Mouse (Mus musculus): ENCODE results near the gene Myl6b.
"Not testable (repeated sequence)": the region's sequence is repeated elsewhere in the genome, so short reads cannot be mapped to it uniquely, and the experiment has no call there.

Gene Myl6b

DNA sequence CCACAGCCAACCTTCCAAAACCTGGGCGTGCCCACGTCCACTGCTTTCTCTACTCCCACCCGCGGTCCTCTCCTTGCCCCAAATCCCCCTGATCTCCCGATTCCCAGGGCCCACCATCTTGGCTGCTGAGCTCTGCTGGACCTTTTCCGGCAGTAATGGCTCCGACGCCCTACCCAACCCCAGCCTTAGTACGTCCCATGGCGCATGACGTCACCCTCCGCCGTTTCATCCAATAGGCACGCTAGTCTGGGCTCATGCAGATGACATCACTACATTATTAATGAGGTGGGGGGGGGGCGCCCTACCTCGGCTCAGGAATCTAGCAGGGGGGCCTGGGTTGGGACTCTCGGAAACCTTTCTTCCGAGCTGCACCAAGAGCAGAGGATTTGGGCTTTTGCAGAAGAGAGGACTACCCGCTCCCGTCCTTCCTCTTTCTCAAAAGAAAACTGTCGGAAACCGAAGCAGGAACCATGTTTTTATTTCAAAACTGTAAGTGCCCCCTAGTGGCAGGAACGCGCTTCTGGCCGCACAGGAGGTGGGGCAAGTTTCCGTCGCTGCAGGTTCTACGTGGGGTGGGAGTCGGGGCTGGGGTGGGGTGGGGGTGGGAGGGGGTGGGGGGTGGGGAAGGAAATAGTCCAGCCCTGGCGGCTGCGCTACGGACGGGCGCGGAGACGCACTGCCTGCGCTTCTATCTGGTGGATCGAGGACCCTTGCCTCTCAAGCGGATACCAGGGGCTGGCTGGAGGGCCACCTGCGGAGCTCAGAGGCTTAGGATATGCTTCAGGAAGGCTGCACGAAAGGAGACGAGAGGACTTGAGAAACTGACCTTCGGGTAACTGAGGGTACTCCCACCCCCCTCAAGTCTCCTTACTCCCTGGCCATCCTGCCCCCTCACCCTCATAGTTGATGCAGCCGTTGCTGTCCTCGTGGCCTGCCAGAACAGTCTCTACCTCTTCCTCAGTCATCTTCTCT, 4.5 kb downstream of the Myl6b start, which contains the start of gene Myl6:
Myl6 (minus strand) TSS at position 451 of the 972 bp plus-strand sequence.
- in situ Hi-C loops (cut with MseI, MboI), result no loop called here

DNA sequence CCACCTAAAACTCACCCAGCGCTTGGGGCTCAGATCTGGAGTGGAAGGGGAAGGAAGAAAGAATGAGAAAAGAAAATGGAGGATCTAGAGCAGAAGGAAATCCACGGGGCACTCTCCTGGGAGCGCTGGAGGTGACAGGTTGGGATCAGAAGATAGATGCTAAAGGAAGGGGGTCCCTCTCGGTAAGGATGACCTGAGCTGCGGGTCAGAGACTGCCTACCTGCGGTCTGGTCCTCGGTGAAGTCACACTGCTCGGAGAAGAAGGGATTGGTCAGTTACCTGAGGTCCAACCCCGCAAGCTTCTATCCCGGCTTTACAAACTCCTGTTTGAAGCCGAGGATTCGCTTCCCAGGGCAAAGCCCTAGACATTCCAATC, 5.2 kb downstream of the Myl6b start:
- in situ Hi-C loops (cut with MseI, MboI), result no loop called here

DNA sequence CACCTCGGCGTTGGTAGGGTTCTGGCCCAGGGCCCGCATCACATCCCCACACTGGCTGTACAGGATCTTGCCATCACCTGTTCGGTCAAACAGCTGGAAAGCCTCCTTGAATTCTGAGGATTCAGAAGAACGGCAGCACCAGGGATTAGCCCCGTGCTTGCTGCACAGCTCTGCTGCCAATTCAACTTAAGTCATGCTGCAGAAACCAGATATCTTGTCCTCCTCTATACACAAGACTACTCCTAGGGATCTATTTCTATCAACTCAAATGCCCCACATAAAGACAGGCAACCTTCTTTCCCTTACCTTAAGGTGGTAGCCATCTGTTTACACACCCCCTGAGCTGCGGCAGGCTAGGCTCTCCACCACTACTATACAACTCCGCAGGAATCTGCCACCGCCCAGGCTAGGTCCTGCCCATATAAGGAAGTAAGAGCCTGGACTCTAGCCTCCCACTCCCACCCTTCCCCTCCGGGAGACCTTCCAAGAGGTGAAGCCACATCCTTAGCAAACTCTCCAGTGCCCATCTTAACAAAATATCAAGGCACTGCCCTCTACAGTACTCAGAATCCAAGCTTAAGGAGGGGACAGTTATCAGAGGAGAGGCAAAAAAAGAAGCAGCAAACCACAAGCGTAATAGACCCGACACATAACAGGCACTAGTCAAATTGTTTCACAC, 5.7 kb downstream of the Myl6b start:
- in situ Hi-C loops (cut with MseI, MboI), result no loop called here

DNA sequence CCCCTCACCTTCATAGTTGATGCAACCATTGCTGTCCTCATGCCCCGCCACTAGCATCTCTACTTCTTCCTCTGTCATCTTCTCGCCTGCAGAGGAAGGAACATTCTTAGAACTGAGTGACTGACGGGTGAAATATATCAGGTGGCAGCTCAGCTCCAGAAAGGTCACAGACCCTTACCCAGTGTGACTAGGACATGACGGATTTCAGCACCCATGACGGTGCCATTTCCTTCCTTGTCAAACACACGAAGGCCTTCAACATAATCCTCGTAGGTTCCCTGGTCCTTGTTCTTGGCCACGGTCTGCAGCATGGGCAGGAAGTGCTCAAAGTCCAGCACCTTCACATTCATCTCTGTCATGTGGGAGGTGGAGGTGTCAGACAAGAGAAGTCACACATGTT, 6.4 kb downstream of the Myl6b start:
- in situ Hi-C loops (cut with MseI, MboI), result not testable (repeated sequence)

DNA sequence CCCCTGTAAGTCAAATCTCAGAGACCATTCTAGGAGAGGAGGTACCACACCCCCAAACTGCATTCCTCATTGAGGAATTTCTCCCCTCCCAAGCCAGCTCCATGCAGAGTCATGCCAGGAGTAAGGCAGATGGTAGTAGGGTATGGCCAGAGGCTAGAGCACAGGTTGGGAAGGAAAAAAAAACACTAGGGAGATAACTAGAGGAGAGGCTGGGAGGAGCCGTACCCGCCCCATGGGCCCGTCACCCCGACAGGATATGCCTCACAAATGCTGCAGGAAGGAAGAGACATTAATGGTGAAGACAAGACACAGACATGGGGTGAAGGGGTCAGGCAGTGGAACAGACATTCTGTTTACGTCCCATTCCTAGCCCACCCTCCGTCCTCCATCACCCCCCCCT, 7.0 kb downstream of the Myl6b start:
- in situ Hi-C loops (cut with MseI, MboI), result no loop called here

DNA sequence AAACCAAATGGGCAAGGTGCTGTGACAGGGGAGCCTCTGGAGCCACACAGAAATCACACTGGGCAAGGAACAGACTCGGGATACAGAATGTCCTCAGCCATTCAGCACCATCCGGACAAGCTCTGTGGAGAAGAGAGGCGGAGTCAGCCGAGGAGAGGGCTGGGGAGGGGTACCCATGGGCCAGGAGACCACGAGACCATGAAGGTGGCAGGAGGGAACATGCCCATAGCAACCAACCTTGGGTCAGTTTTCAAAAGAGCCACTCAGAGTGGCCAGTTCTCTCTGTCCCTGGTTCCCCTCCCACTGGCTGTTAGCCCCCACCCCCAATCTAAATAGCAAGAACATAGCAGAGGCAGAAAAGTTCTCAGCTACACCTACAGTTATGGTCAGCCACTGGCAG, 7.6 kb downstream of the Myl6b start:
- in situ Hi-C loops (cut with MseI, MboI), result no loop called here

DNA sequence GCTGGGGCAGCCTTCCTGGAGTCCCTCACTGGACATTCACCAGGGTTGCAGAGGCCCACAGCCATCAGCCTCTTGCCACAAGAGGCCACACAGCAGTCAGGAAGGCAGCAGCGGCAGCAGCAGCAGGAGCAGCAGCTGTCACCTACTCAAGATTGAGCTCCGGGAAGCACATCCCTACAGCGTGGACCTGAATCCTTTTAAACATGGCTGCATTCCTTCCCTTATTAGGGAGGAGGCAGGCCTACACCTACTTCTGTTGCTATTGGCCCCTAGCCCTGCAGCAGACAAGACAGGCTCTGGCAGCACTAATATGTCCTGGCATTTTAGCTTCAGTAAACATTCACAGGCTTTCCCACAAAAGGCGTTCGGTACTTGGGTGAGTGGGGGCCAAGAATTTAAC, 8.3 kb downstream of the Myl6b start:
- in situ Hi-C loops (cut with MseI, MboI), result no loop called here

DNA sequence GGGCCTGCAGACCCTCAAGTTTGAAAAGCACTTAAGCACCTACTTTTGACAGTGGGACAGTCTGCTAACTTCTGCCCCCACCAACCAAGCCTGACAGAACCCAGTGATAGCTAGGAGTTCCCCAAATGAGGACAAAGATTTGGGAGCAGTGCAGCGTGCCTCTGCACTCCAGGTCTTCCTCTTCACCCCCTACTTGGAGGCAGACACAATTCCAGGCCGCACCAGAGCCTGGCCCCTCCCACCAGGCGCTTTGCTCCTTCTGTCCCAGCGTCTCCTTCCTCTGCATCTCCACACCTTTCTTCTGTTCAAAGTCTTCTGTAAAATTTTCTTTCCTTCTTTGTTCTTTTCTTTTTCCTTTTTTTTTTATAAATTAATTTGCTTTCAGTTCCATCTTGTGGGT, 8.7 kb downstream of the Myl6b start:
- in situ Hi-C loops (cut with MseI, MboI), result no loop called here

DNA sequence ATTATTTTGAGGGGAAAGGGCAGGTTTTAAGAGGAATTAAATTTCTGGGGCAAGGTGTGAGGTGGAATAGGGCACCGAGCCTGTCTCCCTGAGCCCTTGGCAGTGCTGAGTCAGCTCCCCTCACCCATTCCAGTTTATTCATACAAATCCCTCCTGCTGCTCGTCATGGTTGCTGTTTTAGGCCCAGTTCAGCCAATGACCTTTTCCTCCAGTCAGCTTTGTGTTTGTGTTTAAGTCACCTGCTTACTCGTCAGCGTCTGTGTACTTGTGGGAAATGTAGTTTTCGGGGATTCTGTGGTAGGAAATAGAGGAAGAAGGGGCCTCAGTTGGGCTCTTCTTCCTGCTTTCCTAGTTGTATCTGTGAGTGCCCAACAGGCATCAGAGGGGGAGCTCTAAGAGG, 9.1 kb downstream of the Myl6b start:
- in situ Hi-C loops (cut with MseI, MboI), result no loop called here

DNA sequence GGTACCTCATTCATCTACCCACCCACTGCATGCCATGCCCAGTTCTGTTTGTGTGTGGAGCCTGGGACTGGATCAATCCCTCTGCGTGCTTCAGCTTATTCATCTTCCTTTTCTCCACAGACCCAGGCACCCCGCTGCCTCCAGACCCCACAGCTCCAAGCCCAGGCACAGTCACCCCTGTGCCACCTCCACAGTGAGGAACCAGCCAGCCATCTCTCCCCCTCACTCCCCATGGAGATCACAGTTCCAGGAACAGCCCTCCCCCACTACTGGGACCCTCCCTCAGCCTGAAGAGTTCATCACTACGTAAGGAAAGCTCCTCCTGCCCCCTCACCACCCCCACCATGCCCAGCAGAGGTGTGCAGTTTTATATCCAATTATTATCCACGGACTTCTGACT, 9.7 kb downstream of the Myl6b start:
- in situ Hi-C loops (cut with MseI, MboI), result no loop called here

DNA sequence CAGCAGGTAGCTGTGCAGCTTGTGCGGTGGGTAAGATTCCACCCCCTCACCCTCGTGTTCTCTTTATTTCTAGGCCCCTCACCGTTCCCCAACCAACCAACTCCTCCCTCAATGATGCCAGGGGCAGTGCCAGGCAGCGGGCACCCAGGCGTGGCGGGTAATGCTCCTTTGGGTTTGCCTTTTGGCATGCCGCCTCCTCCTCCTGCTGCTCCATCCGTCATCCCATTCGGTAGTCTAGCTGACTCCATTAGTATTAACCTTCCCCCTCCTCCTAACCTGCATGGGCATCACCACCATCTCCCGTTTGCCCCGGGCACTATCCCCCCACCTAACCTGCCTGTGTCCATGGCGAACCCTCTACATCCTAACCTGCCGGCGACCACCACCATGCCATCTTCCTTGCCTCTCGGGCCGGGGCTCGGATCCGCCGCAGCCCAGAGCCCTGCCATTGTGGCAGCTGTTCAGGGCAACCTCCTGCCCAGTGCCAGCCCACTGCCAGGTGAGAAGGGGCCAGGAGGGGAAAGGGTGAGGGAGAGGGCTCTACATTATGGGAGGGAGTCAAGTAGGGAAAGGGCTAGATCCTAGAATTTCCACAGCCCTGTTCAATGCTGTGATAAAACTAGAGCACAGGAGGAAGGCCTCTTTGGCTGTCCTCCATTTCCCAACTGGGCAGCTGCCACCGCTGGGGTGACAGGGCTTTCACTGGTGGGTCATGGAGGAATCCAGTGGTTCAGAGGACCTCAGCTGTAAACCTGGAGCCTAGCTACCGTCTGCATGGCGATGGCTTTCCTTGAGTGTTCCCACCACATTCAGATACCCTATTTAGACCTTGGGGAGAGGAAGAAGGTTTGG, 10.4 kb downstream of the Myl6b start:
- in situ Hi-C loops (cut with MseI, MboI), result no loop called here

DNA sequence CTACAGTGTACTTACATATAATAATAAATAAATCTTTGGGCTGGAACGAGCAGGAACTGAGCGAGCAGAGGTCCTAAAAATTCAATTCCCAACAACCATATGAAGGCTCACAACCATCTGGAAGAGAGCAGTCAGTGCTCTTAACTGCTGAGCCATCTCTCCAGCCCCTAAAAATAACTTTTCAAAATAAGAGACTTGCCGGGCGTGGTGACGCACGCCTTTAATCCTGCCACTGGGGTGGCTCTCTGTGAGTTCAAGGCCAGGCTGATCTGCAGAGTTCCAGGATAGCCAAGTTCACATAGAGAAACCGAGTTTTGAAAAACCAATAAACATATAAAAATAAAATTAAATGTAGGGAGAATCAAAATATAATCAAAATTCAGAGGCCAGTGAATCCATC, 12.1 kb downstream of the Myl6b start:
- in situ Hi-C loops (cut with MseI, MboI), result no loop called here

DNA sequence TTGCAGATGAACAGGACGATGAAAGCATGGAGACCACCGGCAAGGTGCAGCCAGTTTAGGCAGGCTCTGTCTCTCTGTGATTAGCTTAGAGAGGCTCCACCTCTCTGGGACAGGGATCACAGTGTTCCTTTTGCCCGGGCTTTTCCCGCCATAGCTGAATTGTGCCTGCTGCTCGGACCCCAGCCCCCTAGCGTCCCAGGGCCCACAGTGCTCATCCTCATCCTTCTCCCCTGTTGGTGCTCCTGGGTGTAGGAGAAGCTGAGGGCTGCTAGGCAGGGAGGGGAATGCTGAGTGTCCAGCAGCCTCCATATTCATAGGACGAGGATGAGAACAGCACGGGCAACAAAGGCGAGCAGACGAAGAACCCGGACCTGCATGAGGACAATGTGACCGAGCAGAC, 24.1 kb downstream of the Myl6b start:
- in situ Hi-C loops (cut with MseI, MboI), result no loop called here

DNA sequence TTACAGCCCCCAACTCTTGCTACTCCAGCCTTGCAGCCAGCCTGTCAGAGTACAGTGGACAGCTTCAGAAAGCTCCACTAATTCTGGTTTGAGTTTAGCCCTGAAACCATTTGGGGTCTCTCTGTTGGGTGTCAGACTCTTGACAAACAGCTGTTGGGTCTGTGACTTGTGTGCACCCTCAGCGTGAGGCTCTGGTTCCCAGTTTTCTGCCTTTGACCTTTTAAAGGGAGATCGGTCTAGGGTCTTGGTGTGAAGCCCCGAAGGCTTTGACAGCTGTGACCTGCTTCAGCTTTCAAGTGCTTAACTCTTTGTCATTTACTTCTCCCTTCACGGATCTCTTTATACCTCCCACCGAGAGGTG, 38.2 kb downstream of the Myl6b start:
- in situ Hi-C loops (cut with MseI, MboI), result no loop called here

DNA sequence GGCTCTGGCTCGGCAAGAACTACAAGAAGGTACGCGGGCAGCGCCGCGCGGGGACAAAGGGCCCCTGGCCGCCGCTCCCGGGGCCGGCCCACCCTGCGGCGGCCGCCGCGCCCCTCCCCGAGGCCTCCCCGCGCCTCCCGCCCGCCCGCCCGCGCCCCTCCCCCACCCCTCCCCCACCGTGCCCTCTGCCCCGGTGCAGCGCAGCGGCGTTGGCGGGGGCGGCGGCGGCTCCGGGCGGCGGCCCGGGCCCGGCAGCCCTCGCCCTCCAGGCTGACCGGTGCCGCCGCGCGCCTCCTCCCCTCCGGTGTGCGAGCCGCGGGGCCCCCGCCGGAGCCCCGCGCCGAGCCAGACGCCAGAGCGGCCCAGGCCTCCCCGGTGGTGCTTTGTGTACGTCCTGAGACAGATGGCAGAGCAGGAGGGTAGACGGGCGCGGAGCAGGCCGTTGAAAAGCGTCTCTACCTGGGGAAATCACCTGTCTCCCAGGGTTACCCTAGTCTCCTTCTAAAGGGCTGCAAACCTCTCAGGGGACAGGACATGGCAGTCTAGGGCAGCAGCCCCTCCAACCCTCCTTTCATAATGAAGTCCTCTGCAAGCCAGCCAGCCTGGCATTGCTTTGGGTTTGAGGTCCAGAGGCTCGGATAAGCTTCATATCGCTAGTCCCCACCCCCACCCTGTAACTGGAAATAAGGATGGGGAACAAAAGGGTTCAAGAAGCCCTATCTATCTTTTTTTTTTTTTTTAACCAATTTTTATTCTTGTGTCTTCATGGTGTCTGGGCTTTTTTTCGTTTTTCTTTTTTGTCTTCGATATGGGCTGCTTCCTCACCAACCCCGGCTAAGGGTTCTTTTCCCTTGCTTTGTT, 38.8 kb downstream of the Myl6b start:
- in situ Hi-C loops (cut with MseI, MboI), result loop anchor here in 1 of 2 experiments (10.0 kb wide), 1 partner anchor 85 kb away; the partner anchor contains the start of gene Ankrd52

DNA sequence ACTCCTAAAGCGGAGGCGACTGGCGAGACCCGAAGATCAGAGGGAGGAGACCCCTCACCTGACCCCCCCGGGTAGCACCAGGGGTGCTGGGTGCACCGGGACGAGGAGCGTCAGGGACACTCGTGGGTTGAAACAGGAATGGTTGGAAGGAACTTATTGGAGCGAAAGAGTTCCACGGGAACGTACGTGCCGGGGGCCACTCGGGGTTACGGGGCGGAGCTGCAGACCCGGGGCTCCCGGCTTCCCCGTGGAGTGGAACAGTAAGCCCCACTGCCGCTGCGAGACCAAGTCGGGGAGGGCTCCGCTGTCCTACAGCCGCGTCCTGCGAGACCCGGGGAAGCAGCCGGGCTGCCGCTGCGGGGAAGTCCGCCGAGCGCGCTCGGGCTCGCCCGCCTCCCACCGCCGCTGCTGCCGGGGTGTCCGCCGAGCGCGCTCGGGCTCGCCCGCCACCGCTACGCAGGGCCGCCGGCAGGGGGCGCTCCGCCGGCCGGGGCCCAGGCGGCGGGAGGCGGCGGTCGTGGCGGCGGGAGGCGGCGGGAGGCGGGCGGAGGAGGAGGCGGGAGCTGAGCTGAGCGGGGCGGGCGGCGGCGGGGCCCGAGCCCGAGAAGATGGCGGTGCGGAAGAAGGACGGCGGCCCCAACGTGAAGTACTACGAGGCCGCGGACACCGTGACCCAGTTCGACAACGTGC, 39.6 kb downstream of the Myl6b start, which contains the start of gene Smarcc2:
Smarcc2 (plus strand) TSS at position 530 of the 690 bp plus-strand sequence.
- in situ Hi-C loops (cut with MseI, MboI), result loop anchor here in 1 of 2 experiments (10.0 kb wide), 1 partner anchor 84 kb away; the partner anchor contains the start of gene Ankrd52

DNA sequence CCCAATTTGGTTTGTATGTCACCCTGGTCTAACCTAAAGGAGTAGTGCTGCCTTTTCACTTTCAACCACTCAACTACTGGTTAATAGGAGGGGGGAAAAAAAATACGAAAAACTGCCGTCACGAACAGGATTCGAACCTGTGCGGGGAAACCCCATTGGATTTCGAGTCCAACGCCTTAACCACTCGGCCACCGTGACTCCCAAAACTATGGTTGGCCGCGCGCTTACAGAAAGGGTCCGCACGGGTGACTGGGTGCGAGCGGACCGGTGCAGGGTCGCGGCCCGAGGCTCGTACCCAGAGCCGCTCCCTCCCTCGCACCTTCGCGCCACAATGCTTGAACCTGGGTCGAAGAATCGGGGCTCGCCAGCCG, 40.2 kb downstream of the Myl6b start:
- in situ Hi-C loops (cut with MseI, MboI), result loop anchor here in 1 of 2 experiments (10.0 kb wide), 1 partner anchor 84 kb away; the partner anchor contains the start of gene Ankrd52

DNA sequence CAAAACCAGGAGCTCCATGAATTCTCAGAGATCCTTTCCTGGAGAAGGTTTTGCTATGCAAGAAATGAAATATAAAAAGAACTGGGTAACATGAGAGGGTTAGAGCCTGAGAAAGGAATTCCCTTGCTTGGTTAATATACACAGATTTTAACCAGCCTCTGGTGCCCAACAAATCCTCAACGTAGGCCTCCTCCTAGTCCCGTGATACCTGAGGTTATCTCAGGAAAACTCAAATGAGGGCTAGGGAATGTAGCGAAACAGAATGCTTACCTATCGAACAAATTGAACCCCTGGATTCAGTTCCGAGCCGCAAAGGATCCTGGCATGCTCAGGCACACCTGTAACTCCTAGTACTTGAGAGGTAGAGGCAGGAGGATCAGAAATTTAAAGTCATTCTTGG, 40.8 kb downstream of the Myl6b start:
- in situ Hi-C loops (cut with MseI, MboI), result loop anchor here in 1 of 2 experiments (10.0 kb wide), 1 partner anchor 83 kb away; the partner anchor contains the start of gene Ankrd52

DNA sequence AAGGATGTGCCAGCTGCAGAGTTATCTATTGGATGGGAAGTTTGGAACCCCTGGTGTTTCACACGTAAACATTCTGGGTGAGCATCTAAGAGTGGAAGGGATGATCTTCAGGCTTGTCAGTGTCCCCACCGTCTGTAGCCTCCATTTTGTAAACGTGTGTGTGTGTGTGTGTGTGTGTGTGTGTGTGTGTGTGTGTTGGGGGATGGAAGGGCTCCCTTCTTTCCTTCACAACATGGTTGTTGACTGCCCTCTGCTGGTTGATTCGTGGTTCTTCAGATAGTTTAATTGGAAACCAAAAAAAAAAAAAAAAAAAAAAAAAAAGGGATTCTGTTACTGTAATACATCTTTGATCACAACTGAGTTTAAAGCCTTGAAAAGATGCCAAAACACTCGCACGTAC, 43.2 kb downstream of the Myl6b start:
- in situ Hi-C loops (cut with MseI, MboI), result loop anchor here in 1 of 2 experiments (10.0 kb wide), 1 partner anchor 80 kb away; the partner anchor contains the start of gene Ankrd52

DNA sequence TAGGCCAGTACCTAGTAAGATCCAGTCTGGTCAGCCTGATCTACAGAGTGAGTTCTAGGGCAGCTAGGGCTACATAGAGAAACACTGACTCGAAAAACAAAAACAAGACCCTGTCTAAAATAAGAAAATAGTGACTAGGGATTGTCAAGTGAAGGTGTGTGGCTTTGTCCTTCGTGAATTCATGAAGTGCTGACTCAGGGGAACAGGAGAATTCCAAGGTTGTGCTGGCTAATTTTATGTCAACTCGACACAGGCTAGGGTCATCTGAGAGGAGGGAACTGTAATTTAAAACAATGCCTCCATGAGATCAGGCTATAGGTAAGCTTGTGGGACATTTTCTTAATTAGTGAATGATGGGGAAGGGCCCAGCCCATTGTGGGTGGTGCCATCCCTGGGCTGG, 44.0 kb downstream of the Myl6b start:
- in situ Hi-C loops (cut with MseI, MboI), result loop anchor here in 1 of 2 experiments (10.0 kb wide), 1 partner anchor 80 kb away; the partner anchor contains the start of gene Ankrd52

Data from mouse trophoblast stem cell (cell line).